Mouse (Mus musculus): ENCODE measurements around the gene Atg4a-ps. TPM values are rescaled to one million over a fixed set of nuclear protein-coding genes. Genes with fewer than 3 reads are reported as not detected.
A peak's percentile ranks its signal among the peaks of the same experiment; 100 is the strongest.

The Atg4a-ps gene
- total and polyA plus RNA-seq, 3 experiments = 0.64 to 6.6 (median 4.0) TPM

DNA sequence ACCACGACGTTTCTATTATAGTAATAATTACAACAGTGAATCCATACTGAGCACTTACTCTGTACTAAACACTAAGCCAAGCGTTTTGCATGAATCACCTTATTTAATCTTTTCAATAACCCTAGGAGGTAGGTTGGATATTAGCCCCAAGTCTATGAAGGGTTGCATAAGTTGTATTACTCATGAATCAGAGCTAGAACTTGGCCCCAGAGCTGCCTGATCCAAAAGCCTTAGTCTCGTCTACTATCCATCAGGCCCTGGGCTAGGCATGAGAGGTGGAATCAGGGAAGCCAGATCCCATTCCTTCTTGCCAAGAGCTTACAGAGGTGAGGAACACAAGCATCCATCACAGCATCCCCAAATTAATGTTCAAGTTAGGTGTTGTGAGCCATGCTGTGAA, 30.2 kb downstream of the Atg4a-ps start:
- TF ChIP-seq HCFC1 (IDR thresholded peaks at IDR 0.05; ENCODE audit: low read depth, low read length) (no peak), CTCF (conservative IDR thresholded peaks at IDR 0.05 in 1 of 2, IDR thresholded peaks at IDR 0.05 in 1 of 2; ENCODE audit: low read depth in 2 of 2, low read length in 2 of 2) (no peak), JUND (conservative IDR thresholded peaks at IDR 0.05; ENCODE audit: low read depth, low read length) (no peak), MXI1 (IDR thresholded peaks at IDR 0.05; ENCODE audit: low read depth, low read length) (no peak), IRF4 (IDR thresholded peaks at IDR 0.05; ENCODE audit: low read depth, low read length) (no peak), ELF1 (IDR thresholded peaks at IDR 0.05; ENCODE audit: low read depth, low read length) (no peak), ETS1 (conservative IDR thresholded peaks at IDR 0.05; ENCODE audit: low read depth, low read length) (no peak), CHD1 (IDR thresholded peaks at IDR 0.05; ENCODE audit: low read depth, low read length) (no peak), E2F4 (IDR thresholded peaks at IDR 0.05; ENCODE audit: insufficient replicate concordance, low read depth, low read length) (no peak), EP300 (IDR thresholded peaks at IDR 0.05; ENCODE audit: low read length) (no peak)
- Histone ChIP-seq H3K9ac (ENCODE audit: insufficient read depth, low read depth) (no peak overlapping the region), H3K4me3 (replicated peaks in 1 of 3; ENCODE audit: low read depth in 2 of 3, low read length in 2 of 3, poor library complexity in 1 of 3) (no peak overlapping the region), H3K27me3 (replicated peaks) (no peaks in the 10 kb centered on the region), H3K9me3 (replicated peaks; ENCODE audit: low read length) (no peaks in the 10 kb centered on the region), H3K4me1 (ENCODE audit: control insufficient read depth in 1 of 2, insufficient read depth in 2 of 2) (peaks cover 0 to 22% of the 10 kb centered on the region in 2 experiments; a peak in 2 of 4 replicates), H3K79me2 (replicated peaks; ENCODE audit: control insufficient read depth, extremely low read depth, insufficient read depth, poor library complexity, severe bottlenecking) (no peaks in the 10 kb centered on the region), H3K36me3 (replicated peaks in 1 of 2; ENCODE audit: control insufficient read depth in 1 of 2, insufficient read depth in 1 of 2, low read length in 1 of 2) (no peaks in the 10 kb centered on the region), H3K27ac (ENCODE audit: insufficient read depth, low read depth) (no peak overlapping the region), H3K4me2 (ENCODE audit: insufficient read depth, low read depth, poor library complexity, severe bottlenecking) (no peak overlapping the region)
- in situ Hi-C loops (cut with MboI; ENCODE audit: low pct_ligation_motif_present, low pct_unique_long_range_greater_than_20kb, low sequenced_read_pairs) = no loop called here
- DNase-seq (ENCODE audit: extremely low read depth) = no peak
- dilution Hi-C loops (cut with MboI; ENCODE audit: extremely low pct_ligation_motif_present, extremely low pct_unique_long_range_greater_than_20kb, low sequenced_read_pairs) = no loop called here

GRCm38 (mm10) chr3:103612636-103613355, 33.1 kb downstream of the Atg4a-ps start:
- Histone ChIP-seq H3K4me1 (ENCODE audit: control insufficient read depth in 1 of 2, insufficient read depth in 2 of 2) (peaks cover 0 to 26% of the 10 kb centered on the region in 2 experiments; a peak in 2 of 4 replicates), H3K79me2 (replicated peaks; ENCODE audit: control insufficient read depth, extremely low read depth, insufficient read depth, poor library complexity, severe bottlenecking) (no peaks in the 10 kb centered on the region), H3K27me3 (replicated peaks) (no peaks in the 10 kb centered on the region), H3K9me3 (replicated peaks; ENCODE audit: low read length) (no peaks in the 10 kb centered on the region), H3K36me3 (replicated peaks in 1 of 2; ENCODE audit: control insufficient read depth in 1 of 2, insufficient read depth in 1 of 2, low read length in 1 of 2) (no peaks in the 10 kb centered on the region), H3K4me2 (ENCODE audit: insufficient read depth, low read depth, poor library complexity, severe bottlenecking) (no peak overlapping the region), H3K27ac (ENCODE audit: insufficient read depth, low read depth) (no peak overlapping the region), H3K9ac (ENCODE audit: insufficient read depth, low read depth) (no peak overlapping the region), H3K4me3 (replicated peaks in 1 of 3; ENCODE audit: low read depth in 2 of 3, low read length in 2 of 3, poor library complexity in 1 of 3) (no peak overlapping the region)
- DNase-seq (ENCODE audit: extremely low read depth) = peak; percentile 24
- TF ChIP-seq CTCF (conservative IDR thresholded peaks at IDR 0.05 in 1 of 2, IDR thresholded peaks at IDR 0.05 in 1 of 2; ENCODE audit: low read depth in 2 of 2, low read length in 2 of 2) (no peak), CHD1 (IDR thresholded peaks at IDR 0.05; ENCODE audit: low read depth, low read length) (no peak), MYC (IDR thresholded peaks at IDR 0.05; ENCODE audit: low read depth, low read length) (no peak), GABPA (IDR thresholded peaks at IDR 0.05; ENCODE audit: insufficient replicate concordance, low read depth, low read length) (no peak), MAZ (IDR thresholded peaks at IDR 0.05; ENCODE audit: low read depth, low read length) (no peak), ZNF384 (IDR thresholded peaks at IDR 0.05; ENCODE audit: low read depth, low read length) (no peak), JUND (conservative IDR thresholded peaks at IDR 0.05; ENCODE audit: low read depth, low read length) (no peak), ETS1 (conservative IDR thresholded peaks at IDR 0.05; ENCODE audit: low read depth, low read length) (no peak), SMC3 (IDR thresholded peaks at IDR 0.05; ENCODE audit: low read depth, low read length) (no peak), EP300 (IDR thresholded peaks at IDR 0.05; ENCODE audit: low read length) (no peak), USF1 (IDR thresholded peaks at IDR 0.05; ENCODE audit: low read depth, low read length) (no peak), PAX5 (IDR thresholded peaks at IDR 0.05; ENCODE audit: low read length) (no peak), MAX (IDR thresholded peaks at IDR 0.05; ENCODE audit: low read length) (no peak)
- dilution Hi-C loops (cut with MboI; ENCODE audit: extremely low pct_ligation_motif_present, extremely low pct_unique_long_range_greater_than_20kb, low sequenced_read_pairs) (no loop called here), in situ Hi-C loops (cut with MboI; ENCODE audit: low pct_ligation_motif_present, low pct_unique_long_range_greater_than_20kb, low sequenced_read_pairs) (no loop called here)

Data from CH12.LX (cell line).